Mouse (Mus musculus) layer of hippocampus, adult 9-11 months (tissue): Measurements from ENCODE around the gene B3galnt2.
"Not testable (repeated sequence)": the region's sequence is repeated elsewhere in the genome, so short reads cannot be mapped to it uniquely, and the experiment has no call there.

ENCODE experiments used
- DNase-seq: peaks from one replicate; pipeline ENCODE4 v3.0.0; 2022

Gene B3galnt2

DNA sequence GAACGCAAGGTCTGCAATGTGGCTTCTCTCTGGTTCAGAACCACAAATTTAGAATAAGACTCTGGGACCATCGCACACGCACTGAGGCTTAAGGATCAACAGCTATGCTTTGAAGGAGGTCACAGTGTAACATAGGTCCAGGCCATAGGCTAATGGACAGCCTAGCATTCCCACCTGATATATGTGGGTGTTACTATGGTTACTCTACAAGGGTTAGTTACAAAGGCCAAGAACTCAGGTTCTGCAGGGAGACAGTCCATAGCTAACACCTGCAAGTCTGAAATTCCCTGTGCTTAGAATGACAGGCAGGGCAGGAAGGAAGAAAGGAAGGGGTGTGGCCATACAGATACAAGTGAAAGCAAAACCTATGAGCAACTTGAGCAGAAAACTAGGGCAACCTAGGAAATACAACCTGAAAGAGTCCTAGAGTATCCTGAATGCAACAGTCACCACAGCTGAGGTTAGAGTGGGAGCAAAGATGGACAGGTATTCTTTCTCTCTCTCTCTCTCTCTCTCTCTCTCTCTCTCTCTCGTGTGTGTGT lies 57.3 kb downstream of the B3galnt2 start:
- DNase-seq = no peak

DNA sequence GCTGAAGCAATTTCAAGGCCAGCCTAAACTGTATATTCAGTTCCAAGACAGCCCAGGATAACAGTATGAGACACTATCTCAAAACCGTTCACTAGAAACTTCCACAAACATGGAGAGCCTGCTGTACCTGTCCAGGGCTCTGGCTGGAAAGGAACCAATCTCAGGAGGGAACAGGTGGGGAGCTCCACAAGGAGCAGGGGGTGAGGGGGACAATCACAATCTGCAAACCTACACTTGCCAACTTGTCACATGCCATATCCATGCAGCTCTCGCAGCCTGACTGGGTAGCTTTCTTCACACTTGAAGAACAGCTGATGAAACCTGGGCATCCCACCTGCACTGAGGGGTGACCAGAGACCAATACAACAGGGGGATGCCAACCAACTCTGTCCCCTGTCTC lies 59.7 kb downstream of the B3galnt2 start:
- DNase-seq = no peak

DNA sequence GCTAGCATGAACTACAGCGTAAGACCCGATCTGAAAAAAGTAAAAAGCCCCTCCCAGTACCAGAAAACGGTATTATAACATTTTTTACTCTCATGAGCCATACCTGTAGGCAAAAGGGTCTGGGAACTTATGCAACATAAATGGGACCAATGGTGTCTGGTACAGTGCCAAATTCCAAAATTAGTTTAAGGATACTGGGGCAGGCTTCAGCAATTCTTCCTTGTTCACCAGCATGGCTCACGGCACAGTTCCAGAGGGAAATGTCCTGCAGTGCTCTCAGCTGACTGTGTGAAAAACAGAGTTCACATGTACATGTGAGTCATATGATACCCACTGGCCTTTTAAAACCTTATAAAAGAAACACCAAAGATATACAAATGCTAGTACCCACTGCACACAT lies 60.3 kb downstream of the B3galnt2 start:
- no peak for DNase-seq

- DNase-seq = no peak
Measured at GRCm38 (mm10) chr13:14015609-14016008, 61.3 kb downstream of the B3galnt2 start.

DNA sequence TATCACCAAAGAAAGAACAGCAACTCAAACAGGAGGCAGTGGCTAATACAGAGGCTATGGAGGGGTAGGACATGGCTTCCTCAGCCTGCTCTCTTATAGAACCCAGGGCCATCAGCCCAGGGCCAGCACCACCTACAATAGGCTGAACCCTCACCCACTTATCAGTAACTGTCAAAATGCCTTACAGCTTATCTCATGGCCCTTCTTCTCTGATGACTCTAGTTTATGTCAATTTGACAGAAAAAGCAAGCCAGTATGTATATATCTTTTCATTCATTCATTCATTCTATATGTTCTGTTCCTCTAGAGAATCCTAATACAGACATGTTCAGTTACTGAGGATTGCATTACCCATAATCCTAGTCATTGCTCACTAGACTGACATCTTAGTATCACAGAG lies 64.0 kb downstream of the B3galnt2 start:
- no peak for DNase-seq

GRCm38 (mm10) chr13:14018852-14019251 lies 64.6 kb downstream of the B3galnt2 start:
- DNase-seq = no peak

DNA sequence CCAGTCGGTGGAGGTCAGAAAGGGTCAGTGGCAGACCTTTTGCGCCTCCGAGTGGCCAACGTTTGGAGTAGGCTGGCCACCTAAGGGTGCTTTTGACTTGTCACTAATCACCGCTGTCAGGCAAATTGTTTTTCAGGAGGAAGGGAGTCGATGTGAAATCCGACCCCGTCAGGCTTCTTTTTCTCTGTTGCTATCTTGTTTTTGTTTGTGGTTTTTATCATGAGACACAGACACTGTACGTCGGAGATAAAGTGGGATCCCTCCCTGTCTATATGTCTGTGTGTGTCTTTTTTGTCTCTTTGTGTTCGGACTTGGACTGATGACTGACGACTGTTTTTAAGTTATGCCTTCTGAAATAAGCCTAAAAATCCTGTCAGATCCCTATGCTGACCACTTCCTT lies 67.1 kb downstream of the B3galnt2 start:
- DNase-seq = not testable (repeated sequence)

DNA sequence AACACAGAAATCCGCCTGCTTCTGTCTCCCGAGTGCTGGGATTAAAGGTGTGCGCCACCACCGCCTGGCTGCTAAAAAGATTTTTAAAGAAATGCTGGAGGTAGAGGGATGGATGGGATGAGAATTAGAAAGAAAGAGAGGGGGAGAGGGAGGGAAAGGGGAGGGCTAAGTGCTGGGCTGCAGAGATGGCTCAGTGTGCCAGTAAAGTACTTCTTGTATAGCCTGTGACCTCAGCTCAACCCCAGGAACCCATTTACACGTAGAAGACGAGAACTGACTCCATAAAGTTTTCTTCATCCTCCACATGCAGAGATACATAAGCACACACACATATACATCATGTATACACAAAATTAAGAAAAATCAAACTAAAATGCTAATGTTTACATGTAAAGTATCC lies 71.3 kb downstream of the B3galnt2 start:
- no peak for DNase-seq

GRCm38 (mm10) chr13:14026154-14026820 lies 72.0 kb downstream of the B3galnt2 start:
- no peak for DNase-seq

GRCm38 (mm10) chr13:14033309-14034072 lies 79.2 kb downstream of the B3galnt2 start:
- no peak for DNase-seq

DNA sequence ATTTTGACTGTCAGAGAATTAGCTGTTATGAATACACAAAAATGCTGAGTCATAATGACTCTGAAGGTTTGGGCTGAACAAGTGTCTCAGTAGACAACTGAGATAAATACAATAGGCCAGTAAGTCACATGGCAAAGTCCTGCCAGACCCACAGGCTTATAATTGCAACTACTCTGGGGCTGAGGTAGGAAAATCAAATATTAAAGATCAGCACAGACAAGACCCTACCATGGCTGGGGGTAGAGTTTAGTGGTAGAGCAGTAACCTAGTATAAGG lies 79.7 kb downstream of the B3galnt2 start:
- DNase-seq = no peak

DNA sequence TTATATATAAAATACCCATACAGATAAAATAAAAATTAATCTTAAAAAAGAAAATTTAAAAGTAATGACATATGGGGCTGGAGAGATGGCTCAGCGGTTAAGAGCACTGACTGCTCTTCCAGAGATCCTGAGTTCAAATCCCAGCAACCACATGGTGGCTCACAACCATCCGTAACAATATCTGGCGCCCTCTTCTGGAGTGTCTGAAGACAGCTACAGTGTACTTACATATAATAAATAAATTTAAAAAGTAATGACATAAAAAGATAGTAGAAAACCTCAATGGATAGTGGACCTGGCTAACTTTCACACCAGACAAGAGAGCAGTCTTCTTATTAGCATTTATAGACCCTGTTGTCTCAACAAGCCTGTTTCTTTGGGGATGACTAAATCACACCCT lies 81.1 kb downstream of the B3galnt2 start:
- DNase-seq = not testable (repeated sequence)

DNA sequence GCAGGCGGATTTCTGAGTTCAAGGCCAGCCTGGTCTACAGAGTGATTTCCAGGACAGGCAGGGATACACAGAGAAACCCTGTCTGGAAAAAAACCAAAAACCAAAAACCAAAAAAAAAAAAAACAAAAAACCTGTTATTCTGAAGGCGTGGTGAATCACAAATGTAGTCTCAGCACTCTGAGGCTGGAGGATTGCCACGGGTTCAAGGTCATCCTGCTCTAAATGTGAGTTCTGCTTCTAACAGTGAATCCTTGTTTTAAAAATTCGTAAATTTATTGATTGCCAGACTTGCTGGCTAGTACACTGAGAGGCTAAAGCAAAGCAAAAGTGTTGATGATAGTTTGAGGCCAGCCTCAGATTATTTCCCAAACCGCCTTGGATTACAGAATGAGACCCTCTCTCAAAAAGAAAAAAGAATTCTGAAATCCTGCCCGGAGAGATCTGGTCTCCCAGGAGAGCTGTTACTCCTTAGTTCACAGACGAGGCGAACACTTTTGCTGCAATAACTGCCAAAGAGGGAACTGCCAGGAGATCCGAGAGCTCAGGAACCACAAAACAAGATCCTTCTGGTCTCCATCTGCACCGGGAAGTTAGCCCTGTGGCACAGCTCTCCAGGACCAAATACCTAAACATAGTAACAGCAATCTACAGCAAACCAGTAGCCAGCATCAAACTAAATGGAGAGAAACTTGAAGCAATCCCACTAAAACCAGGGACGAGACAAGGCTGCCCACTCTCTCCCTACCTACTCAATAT lies 81.8 kb downstream of the B3galnt2 start:
- no peak for DNase-seq

GRCm38 (mm10) chr13:14038911-14039291 lies 84.6 kb downstream of the B3galnt2 start:
- DNase-seq = no peak

DNA sequence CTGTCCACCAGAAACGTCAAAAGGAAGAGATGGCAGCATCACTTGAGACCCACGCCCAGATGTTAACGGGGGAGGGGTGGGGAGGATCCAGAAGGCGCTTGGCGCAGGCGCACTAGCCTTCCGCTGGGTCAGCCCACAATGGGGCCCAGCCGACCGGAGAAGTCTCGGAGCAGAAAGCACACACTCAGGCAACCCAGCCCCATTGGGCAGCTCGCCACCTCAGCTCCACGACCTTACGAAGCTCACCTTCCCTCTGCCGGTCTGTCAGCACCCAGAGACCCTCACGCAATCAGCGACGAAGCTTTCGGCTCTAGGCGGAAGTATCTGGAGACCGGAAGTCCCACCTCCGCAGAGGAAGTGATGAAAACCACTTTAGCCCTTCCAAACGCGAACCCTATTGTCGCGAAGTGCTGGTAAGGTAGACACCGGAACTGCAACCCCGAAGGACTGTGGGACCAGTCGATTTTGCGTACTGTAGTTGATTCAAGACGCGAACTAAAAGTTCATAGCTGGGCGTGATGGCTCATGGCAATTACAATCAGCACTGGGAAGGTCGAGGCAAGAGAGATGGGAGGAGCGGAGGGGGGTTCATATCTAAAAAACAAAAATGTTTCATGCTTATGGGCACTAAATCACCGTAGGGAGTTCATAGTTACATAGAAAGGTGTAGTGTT lies 85.2 kb downstream of the B3galnt2 start, which contains the start of gene Tbce:
TSS of gene Tbce (minus strand) at position 347 of the 674 bp plus-strand sequence.
- DNase-seq = peak; percentile 93

DNA sequence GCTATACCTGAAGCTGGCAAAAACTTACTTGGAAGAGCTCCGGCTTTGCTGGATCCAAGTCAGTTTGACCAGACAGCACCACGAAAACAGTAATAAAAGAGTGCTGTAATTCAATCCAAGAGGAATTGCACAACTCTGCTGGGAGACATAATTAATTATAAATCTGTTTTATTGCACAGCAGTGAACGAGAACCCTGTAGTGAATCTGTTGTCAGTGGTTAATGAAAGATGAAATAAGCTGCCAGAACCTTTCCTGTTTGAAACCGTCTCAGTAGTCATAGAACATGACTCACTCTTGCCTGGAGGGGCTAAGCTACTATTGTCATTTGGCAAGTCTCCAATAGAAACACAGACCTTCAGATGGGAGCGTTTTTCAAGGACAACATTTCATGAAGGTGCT lies 85.9 kb downstream of the B3galnt2 start:
- DNase-seq = no peak

GRCm38 (mm10) chr13:14043851-14044250 lies 89.6 kb downstream of the B3galnt2 start:
- no peak for DNase-seq

DNA sequence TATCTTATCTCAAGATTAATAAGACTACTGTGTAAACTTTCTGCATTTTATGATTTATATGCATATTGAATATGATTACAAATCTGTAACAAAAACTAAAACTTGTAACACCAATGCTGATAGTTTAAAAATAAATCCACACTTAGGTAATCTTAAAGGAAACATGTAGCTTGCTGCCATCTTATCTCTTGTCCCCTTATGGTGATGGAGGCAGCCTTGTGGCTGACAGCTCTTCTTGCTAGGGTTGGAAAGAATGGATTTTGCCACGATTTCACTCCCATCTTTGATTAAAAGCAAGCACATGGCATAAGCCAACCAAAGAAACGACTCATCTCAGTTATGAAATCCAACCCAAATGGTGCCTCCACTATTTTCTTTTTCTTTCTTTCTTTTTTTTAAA lies 90.3 kb downstream of the B3galnt2 start:
- DNase-seq = no peak
